Mouse (Mus musculus) adrenal gland, postnatal 4 days (tissue): ENCODE measurements around the gene Tpx2. TPM values are rescaled to one million over a fixed set of nuclear protein-coding genes. Genes with fewer than 3 reads are reported as not detected.

ENCODE experiments used
- DNase-seq, 2 experiments: peaks; one replicate each; pipeline ENCODE4 v3.0.0; 2021 to 2022; ENCODE audit warnings: low spot score in 2 of 2, mixed read lengths in 2 of 2
- total RNA-seq, 2 experiments: library from RNA; stranded (reverse); gene quantifications; 2 replicates each; pipeline ENCODE4 v1.2.3; 2021

The Tpx2 gene
- total RNA-seq, 2 experiments from 2014 or later: 31.7 to 39.7 TPM

DNA sequence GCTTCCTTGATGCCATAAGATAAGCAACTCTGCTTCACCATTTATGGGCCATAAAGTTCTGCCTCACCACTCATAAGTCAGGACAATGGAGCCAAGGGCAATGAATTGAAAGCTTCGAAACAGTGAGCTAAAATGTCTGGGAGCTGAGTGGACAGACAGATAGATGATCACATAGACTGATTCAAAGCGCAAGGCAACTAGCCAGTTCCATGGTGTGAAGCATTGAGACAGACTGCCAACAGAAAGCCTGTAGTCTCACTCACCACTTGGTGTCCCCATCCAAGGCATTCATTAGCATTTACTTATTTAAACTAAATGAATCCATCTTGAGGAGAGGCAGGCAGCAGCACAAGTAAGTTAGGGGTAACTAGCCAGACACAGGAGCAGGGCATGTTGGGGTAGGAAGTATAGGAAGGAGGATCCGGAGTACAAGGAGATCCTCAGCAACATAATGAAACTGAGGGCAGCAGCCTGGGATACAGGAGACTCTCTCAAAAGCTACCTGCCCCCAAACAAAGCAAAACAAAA, 28.6 kb upstream of the Tpx2 start:
- DNase-seq: no peak

DNA sequence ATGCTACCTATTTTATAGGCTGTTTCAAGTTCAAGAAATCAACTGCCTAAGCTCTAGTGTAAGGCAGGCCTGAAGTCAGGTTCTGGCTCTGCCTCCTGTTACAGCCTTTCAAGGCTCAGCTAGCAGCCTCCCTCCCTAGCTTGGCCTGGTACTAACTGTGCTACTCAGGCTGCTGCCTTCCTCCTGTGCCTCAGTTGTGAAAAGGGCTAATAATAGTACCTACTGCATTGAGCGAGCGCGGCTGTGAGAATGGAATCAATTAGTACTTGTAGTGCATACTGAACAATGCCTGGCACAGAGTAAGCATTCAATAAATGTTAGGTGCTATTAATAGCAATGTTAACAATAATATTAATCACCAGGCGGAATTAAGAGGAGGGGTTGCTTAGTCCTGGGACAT, 27.8 kb upstream of the Tpx2 start:
- DNase-seq: no peak

DNA sequence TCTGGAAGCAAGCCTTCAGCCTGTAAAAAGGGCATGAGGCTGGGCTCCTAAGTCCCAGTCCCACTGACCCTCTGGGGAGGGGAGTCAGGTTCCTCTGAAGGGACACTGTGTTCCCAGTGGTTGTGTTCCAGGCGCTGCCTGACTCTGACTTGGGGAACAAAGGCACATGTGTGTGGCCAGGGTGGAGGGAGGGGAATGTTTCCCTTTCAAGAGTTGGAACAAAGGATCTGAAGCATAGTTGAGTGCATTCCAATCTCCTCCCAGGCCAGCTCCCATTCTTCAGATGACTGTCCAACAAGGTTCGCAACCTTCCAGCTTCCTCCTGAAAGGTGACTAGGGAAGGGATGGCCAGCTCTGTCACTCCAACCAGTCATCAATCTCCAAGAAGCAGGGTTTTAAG, 27.4 kb upstream of the Tpx2 start:
- no peak for DNase-seq

DNA sequence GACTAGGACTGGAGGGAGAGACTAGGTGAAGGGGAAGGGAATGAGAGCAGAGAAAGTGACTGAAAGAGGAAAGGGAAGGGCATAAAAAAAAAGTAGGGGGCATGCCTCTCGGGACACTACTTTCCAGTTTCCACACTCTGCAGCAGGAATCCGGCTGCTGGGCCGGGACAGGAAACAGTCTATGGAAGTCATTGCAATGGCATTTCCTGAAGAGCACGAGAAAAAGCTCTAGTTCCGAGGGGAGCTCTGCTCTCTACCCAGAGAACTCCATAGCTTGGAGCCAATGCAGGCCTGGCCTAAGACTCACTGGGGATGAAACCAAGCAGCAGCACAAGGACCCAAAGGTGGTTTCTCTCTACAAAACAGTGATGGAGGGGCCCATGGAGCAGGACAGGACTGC, 26.7 kb upstream of the Tpx2 start:
- DNase-seq: no peak

DNA sequence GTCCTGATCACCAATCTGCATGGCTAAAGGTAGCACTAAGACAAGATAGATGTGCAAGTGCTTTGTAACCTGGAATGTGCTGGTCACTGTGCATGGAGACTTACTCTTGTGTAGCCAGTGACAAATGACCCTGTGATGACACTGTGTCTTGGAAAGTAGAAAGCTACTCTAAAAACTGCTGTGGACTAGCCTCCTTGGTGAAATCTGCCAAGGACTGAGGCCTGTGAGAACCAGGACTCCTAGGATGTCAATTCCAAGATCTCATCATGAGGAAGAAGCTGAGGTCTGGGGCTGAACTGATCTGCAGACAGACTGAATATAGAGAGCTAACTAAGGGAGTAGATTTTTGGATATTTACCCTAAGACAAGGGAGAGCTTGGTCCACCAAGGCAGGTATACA, 26.2 kb upstream of the Tpx2 start:
- DNase-seq: no peak

DNA sequence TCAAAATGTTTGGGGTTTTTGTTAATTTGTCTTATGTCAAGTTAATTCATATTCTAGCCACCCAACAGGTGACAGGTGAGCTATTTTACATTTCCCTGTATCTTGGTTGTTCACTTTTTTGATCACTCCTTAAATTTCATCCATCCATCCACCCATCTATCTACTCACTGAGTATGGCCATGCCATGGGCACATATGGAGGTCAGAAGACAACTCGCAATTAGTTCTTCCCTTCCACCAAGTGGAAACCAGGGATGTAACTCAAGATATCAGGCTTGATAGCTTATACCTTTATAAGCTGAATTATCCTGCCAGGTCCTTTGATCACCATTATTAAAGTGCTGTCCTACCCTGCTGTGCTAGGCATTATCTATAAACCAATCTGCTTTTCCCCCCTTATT, 24.0 kb upstream of the Tpx2 start:
- DNase-seq: no peak

DNA sequence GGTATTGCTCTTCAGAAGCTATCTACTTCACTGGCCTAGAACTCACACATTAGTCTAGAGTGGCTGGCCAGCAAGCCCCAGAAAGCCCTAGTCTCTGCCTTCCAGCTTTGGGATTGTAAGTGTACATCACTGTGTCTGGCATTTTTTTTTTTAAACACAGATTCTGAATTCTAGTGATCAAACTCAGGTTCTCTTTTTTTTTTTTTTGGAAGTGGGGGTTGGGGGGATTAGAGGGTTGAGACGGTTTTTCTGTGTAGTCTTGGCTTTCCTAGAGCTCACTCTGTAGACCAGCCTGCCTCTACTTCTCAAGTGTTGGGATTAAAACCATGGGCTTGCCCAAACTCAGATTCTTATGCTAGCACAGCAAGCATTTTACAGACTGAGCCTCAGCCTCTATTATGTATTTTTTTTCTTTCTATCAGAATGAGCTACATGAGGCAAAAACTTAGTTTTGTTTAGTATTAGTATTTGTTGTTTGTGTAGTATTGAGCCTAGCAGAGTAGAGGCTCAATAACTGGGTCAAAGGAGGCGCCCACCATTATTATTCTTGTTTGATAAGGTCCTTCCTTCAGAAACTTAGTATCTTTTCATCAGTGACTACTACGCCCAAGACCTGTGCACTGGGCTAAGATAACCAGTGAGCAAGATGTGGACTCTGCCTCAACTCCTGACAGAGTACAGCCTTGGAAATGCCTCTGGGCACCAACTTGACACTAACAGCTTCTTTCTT, 23.2 kb upstream of the Tpx2 start:
- no peak for DNase-seq

DNA sequence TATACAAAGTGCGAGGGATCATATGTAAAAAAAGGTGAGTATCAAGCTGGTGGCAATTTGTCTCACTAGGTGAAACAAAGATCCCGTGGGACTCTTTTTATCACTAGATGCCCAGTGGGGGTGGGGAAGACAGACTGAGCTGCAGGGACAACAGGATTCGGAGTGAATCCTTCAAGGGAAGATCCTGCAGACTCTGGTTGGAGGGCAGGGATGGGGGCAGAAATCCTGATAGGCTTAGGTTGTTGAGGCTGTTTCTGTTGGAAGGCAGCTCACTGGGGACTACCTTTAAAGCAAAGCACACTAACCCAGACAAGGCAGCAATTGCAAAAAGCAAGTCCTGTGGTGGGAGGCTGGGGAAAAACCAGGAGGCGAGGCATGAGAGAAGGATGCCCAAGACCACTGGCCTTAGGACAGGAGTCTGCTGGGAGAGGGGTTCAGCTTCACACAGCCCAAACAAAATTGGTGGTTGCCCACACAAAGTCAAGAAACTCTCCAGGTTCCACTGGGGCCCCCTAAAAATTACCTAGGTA, 22.5 kb upstream of the Tpx2 start:
- no peak for DNase-seq

DNA sequence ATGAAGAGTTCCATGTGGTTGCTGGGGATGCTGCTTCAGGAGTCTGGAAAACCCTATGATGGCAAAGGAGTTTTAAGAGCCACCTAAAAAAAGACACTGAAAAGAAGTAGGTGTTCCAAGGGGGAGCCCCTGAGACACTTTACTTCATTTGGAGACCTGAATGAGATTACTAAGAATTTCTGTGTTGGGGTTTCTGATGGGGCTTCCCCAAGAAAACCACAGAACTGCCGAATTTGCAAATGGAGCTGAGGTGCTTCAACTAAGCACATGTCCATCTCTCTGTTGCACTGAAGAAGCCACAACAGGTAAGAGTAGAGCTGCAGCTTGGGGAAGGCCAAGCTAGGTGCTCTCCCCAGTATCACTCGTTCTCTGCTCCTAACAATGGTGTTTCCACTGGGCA, 22.1 kb upstream of the Tpx2 start:
- DNase-seq: no peak

DNA sequence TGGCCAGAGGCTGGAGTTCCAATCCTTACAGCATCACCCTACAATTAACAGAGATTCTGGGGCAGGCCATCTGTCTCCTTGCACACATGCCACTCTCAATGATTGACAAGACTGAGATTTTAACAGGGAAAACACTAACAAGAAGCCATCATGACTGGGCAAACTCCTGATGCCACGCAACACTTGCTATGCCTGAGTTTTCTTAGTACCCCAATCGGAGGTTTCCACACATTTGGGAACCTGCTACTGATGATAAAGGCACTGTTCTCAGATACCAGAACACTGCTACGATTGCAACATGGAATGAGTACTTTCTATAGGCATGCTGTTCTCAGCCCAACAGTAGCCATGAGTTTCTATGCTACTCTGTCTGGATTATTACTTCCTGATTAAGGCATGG, 21.3 kb upstream of the Tpx2 start:
- no peak for DNase-seq

DNA sequence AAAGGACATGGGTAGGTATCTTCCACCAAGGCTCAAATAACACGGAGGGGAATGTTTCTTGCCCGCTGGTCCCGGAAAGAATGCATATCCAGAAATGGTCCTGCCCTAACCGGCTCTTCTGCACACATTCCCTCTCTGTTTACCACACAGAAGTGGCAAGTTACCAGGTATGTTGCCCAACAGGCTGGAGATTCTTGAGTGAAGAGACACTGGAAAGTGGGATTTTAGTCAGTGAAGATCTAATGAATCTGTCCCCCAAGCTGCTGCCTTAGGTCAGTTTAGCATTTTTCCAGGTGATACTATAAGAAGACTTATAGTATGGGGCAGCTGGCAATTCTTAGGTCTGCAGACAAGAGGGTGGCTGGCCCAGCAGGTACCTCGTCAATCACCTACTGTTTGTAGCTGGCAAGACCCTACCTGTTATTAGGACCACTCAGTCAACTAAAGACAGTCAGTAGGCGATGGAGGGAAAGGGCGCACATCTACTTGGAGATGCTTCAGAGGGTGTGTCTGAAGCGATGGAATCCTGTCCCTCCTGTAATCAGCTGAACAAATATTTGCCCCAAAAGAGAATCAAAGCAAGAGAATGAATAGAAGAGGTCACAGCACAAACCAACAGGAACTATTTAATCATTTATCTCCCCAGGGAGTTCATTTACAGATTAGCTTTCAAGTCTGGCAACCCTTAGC, 20.3 kb upstream of the Tpx2 start:
- DNase-seq: no peak

DNA sequence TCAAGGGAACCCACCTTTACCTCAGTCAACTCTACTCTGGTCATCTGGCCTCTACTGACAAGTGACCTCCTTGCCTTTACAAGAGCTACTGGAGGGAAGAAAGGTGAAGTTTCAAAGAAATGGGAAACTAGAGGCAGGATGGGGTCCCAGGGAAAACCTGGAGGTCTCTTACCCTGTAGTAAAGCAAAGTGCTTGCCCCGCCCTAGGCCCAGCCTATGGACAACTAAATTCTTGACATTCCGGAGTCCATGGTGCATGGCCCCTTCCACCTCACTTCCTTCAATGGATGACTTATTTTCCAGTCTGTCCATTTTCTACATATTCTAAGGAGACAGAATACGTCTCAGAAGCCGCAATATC, 19.8 kb upstream of the Tpx2 start:
- DNase-seq: no peak

DNA sequence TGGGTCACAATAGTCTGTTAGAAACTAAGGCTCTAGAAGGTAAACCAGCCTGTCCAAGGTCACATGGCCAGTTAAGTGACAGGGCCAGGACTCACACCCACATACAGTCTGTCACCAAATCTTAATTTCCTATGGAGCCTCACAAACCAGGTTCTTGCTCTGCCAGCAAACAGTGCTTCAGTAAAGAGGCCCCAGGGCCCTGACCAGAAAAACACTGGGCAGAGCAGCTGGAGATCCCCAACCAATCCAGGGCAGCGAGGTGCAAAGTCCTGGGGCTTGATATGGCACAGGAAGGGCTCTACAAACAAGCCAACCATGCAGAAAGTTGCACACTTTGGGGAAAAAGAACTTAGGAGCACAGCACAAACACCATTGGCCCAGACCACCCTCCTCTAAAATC, 19.2 kb upstream of the Tpx2 start:
- DNase-seq: no peak

DNA sequence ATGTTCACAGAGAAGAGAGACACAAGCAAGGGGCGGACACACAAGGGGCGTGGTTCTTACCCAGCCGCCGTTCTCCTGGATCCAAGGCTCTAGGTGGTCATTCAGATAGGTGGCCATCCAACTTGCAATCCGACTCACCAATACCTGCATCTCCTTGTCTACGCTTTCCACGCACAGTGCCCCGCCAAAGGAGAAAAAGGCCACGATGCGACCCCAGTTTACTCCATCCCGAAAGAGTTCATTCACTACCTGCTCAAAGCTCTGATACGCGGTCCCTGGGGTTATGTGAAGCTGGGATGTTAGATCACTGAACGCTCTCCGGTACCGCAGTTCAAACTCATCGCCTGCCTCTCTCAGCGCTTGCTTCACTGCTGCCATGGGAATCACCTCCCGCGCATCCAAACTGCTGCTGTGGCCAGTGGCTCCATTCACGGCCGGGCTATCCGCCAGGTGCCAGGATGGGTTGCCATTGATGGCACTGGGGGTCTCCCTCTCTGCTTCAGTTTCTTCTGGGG, 18.3 kb upstream of the Tpx2 start:
- no peak for DNase-seq

DNA sequence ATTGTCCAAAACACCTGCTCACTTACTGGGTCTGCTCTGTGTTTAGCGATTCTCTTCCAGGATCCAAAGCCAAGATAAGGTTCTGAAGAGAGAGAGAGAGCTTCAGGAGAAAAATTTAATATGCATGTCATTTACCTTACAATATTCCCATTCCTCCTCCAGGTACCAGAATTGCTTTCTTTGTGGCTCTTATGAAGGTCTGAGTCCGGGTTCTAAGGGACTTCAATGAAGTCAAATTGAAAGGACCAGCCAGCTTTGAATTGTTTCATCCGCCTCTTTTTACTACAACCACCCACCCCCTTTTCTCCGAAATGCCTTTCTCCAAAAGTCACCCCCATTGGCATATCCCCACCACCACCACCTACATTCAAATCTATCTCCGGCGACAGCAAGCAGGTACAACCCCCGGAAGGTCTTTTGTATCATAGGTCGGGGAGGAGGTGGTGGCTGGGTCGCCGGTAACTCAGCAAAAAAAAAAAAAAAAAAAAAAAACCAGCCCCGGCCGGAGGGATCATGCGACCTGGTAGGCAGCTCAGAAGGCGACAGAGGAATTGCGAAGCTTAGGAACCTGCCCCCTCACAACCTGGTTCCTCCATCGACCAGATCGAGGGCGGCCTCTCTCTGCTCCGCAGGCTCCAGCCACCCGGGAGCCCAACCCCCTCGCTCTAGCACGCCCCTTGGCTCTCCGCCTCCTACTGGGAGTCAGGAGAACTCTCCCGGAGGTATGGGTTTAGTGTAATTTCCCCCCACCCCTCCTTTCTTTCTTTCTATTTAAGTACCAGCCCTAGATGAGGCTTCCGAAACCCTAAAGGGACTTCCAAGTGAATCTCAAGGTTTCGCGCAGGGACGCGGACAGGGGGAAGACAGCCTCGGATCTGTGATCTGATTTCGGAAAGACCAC, 17.5 kb upstream of the Tpx2 start:
- DNase-seq: peak; percentile 67 to 85

DNA sequence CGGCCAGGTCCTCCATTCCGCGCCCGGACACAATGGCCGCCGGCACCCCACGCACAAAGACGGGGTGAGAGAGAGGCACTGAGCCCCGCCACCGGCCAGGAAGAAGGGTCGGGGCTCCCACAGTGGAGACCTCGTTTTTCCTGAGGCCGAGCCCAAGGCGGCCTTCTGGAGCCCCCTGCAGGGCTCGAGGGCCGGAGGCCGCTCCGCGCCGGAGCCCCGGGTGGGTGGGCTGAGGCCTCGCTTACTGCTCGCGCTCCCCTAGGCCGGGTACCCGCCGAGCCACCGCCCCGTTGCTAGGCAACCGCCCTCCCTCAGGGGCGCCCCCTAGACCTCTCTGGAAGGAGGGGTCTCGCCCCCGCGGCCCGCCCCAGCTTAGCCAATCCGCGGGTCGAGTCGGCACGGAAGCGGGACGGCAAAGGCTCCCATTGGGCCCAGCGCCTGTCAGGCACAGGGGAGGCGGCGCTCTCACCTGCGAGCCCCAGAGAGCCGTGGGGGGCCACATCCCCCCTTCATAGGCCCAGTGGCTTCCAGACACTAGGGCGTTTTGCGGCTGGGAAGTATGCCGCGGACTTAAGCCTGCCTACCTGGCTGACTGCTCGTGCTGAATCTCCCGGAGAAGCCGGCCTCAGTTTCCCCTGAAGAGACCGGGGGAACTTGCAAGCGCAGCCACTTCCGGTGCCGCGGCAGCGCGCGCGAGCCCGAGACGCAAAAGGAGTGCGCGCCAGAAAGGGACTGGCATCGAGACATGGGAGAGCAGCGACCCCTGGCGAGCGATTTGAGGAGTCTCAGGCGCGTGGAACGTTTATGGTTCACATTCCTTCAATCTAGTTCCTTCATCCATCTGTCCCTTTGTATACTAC, 16.5 kb upstream of the Tpx2 start, which contains the start of gene Bcl2l1:
Bcl2l1 (minus strand) TSS at position 710 of the 860 bp plus-strand sequence.
- DNase-seq: peak; percentile 92 to 97

DNA sequence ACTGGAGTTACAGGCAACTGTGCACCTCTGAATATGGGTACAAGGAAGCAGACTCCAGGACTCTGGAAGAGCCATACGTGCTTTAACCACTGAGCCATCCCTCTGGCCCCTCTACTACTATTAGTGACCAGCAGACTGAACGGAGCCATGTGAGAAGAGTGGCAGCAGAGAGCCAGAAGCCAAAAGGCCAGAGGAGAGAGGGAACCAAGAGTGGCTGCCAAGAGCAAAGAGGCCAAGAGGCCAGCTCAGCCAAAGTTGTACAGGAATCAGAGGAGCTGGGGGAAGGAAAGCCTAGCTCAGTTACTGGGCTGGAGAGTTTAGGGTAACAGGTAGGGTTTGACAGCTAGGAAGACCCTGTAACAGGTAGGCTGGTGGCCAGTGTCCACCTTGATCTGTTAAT, 8.5 kb upstream of the Tpx2 start:
- no peak for DNase-seq

DNA sequence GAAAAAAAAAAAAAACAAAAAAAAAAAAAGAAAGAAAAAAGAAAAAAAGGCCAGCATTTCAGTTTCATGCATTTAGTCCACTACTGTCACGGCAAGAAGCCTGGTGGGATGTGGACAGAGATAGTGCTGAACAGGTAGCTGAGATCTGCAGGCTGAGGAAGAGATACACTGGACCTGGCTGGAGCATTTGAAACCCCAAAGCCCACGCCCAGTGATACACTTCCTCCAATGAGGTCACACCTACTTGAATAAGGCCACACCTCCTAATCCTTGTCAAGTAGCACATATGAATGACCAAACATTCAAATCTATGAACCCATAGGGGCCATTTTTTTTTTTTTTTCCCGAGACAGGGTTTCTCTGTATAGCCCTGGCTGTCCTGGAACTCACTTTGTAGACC, 5.0 kb upstream of the Tpx2 start:
- no peak for DNase-seq

DNA sequence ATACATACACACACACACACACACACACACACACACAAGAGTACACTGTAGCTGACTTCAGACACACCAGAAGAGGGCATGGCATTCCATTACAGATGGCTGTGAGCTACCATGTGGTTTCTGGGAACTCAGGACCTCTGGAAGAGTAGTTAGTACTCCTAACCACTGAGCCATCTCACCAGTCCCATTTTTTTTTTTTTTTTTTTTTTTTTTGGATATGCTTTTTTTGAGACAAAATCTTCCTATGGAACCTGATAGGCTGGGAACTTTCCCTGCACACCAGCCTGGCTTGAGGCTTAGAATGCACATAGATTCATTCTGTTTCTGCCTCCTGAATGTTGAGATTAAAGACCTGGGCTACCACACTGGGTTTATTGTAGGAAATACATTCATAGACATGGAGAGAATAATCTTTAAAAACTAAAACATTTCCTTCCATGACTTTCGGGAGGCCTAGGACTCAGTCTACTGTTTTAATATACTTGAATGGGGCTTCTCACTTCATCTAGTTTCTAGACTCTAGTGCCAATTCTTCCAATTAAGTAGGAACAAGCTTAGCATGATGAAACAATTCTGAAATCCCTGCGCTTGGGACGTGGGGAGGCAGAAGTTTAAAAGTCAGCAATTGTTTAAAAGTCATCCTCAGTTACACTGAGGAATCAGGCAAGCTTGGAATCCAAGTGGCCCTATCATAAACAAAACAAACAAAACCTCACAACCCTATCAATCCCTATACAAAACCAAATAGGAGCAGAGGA, 528 bp upstream of the Tpx2 start:
- DNase-seq: no peak

DNA sequence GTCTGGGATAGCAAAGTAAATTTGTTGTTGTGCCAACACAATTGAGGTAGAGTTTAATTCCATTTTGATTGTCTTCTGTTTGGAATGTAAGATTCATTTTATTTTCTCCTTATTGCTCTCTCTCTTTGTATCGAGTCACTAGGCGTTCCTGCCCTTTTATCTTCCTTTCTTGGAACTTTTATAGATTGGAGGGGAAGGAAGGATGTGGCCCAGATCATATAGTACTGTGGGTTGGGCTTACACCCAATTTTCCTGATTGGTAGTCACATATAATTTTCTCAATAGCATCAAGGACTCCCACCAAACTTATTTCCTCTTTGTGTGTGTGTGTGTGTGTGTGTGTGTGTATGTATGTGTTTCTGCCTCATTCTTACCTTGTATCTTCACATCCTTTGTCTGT, 702 bp downstream of the Tpx2 start:
- DNase-seq: no peak
